Mouse (Mus musculus): Measurements from ENCODE around the gene 1700037C18Rik. TPM values are rescaled to one million over a fixed set of nuclear protein-coding genes. Genes with fewer than 3 reads are reported as not detected.
A peak's percentile ranks its signal among the peaks of the same experiment; 100 is the strongest.

1700037C18Rik gene
- polyA plus RNA-seq, 2 experiments = 1.4 to 2.4 TPM

DNA sequence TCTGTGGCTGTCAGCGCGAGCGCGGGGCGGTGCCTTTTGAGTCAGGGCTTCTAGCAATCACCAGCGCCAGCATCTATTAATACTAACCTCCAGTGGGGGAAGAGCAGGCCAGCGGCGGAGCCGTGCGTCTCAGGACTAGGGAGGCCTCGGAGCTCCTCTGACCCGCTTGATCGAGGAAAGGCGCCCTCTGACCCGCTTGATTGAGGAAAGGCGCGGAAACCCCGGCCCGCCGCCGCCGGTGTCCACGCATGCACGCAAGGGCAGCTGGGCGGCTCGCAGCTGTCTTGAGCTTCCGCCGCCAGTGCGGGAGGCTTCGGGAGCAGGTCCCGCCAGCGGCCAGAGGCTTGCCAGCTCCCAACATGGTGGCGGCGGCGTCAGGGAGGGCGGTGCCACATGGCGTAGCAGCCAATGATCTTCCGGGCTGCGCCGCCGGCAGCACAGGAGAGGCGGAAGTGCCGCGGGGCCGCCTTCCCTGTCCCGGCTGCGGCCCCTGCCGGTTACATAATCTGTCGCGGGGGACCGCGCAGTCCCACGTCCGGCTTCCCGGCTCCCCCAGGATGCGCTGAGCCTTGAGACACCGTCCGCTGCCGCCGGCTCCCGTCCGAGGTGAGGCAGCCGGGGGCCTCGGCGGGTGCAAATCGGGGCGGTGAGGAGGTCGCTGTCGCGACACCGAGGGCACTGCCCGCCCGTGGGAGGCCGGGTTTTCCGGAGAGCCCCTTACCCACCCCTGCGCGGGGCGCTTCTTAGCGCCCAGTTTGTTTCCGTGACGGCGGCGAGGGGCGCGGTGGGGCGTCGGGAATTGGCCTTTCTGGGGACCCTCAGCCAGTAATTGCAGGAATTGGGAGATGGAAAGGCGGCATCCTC, 24.1 kb downstream of the 1700037C18Rik start, which contains the start of the genes Zfp597 and Gm20695:
Zfp597 (minus strand) TSS at position 361 of the 864 bp plus-strand sequence.
Gm20695 (plus strand) TSS at position 448 of the 864 bp plus-strand sequence.
- no peaks in the 10 kb centered on the region for H3K9me3 ChIP-seq (ENCODE audit: control insufficient read depth, low read length)
- H3K4me3 ChIP-seq (ENCODE audit: insufficient read depth in 1 of 2, low read depth in 2 of 2, low read length in 2 of 2) = peak within 1 kb of the TSS; percentile 80 to 87
- no peaks in the 10 kb centered on the region for H3K27me3 ChIP-seq (ENCODE audit: control insufficient read depth, insufficient read depth, low read length)
- WGBS (ENCODE audit: insufficient replicate concordance) = under 1% methylated on average over 88 of the region's 88 CpGs
- peak within 1 kb of the TSS; percentile 67 for H3K27ac ChIP-seq
- ATAC-seq (ENCODE audit: insufficient read depth) = peak; percentile 98
- H3K4me2 ChIP-seq (ENCODE audit: low read depth) = peak within 1 kb of the TSS; percentile 83
- peak; percentile 53 for TF ChIP-seq CTCF (IDR thresholded peaks at IDR 0.05; ENCODE audit: low read depth)
- peak; percentile 38; the same call in 1 of the 2 replicates for TF ChIP-seq EP300 (IDR thresholded peaks at IDR 0.05; ENCODE audit: low read depth)
- DNase-seq (ENCODE audit: low read depth in 3 of 3, low spot score in 3 of 3) = peak; percentile 87 to 88 (median 87)
- no peaks in the 10 kb centered on the region for H3K36me3 ChIP-seq (replicated peaks; ENCODE audit: control insufficient read depth, insufficient read depth, low read depth)
- H3K4me1 ChIP-seq (replicated peaks; ENCODE audit: control insufficient read depth in 2 of 2, insufficient read depth in 2 of 2, low read length in 1 of 2) = peaks cover 8 to 20% of the 10 kb centered on the region in 2 experiments
- peak within 1 kb of the TSS; percentile 90 for H3K9ac ChIP-seq (replicated peaks)

DNA sequence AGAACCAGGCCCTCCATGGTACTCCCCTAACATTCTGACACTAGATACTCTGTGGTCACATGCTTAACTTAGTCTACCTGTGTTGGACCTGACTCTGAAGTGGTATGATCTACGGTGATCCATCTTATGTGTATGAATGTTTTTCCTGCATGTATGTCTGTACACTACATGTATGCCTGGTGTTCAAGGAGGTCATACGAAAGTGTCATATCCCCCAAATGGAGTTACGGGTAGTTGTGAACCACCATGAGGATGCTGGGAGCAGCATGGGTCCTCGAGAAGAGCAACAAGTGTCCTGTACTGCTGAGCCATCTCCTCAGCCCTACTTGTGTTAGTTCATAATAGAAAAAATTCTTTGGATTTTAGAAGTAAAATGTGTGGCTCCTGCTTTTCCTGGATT, 32.1 kb downstream of the 1700037C18Rik start:
- ATAC-seq (ENCODE audit: insufficient read depth) (no peak), DNase-seq (ENCODE audit: low read depth in 3 of 3, low spot score in 3 of 3) (no peak)
- Histone ChIP-seq H3K9ac (replicated peaks) (no peak overlapping the region), H3K4me1 (replicated peaks; ENCODE audit: control insufficient read depth in 2 of 2, insufficient read depth in 2 of 2, low read length in 1 of 2) (peaks cover 10 to 11% of the 10 kb centered on the region in 2 experiments), H3K36me3 (replicated peaks; ENCODE audit: control insufficient read depth, insufficient read depth, low read depth) (no peaks in the 10 kb centered on the region; the same call in 1 of the 2 replicates), H3K27ac (no peak overlapping the region), H3K9me3 (ENCODE audit: control insufficient read depth, low read length) (no peaks in the 10 kb centered on the region), H3K27me3 (ENCODE audit: control insufficient read depth, insufficient read depth, low read length) (no peaks in the 10 kb centered on the region), H3K4me2 (ENCODE audit: low read depth) (no peak overlapping the region), H3K4me3 (ENCODE audit: insufficient read depth in 1 of 2, low read depth in 2 of 2, low read length in 2 of 2) (no peak overlapping the region)
- no peak for TF ChIP-seq CTCF (IDR thresholded peaks at IDR 0.05; ENCODE audit: low read depth)
- no peak for TF ChIP-seq EP300 (IDR thresholded peaks at IDR 0.05; ENCODE audit: low read depth)
- 79% methylated on average over 4 of the region's 4 CpGs for WGBS (ENCODE audit: insufficient replicate concordance)

DNA sequence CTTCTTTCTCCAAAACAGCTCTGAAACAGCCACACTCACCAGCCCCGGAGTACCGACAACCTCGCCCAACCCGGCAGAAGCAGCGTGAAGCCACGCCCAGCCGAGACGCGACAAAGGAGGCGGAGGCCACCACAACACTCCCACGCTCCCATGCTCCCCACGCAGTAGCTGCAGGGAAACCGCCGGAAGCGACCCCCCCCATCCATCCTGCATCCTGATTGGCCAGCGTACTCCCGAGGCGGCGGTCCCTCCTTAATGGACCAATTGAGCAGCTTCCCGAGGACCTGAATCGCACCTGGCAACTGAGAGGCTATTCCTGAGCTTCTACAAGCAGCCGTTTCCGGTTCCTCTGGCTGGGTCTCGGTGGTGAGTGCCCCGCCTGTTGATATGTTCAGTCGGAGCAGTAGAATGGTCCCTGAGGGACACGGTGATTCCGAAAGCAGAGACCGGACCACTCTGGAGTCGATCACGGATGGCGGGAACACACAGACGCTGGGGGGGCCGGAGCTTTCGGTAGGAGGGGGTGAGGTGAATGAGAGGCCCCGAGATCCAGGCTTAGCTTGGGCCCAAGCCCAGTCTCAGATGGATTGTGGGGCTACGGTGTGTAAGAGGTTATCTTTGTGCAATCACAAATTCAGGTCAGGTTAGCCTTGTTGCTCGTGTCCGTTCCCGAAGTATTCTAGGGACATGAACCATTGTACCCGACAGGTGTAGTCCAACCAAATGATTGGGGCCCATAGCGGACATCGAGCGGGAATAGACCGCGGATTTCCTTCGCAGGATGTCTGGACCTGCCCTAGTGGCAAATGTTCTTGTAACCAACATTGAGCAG, 36.1 kb downstream of the 1700037C18Rik start, which contains the start of gene Naa60:
Naa60 (plus strand) TSS at position 160 of the 832 bp plus-strand sequence.
- no peaks in the 10 kb centered on the region for H3K27me3 ChIP-seq (ENCODE audit: control insufficient read depth, insufficient read depth, low read length)
- H3K9me3 ChIP-seq (ENCODE audit: control insufficient read depth, low read length) = no peaks in the 10 kb centered on the region
- peak within 1 kb of the TSS; percentile 67 for H3K9ac ChIP-seq (replicated peaks)
- no peak for TF ChIP-seq CTCF (IDR thresholded peaks at IDR 0.05; ENCODE audit: low read depth)
- ATAC-seq (ENCODE audit: insufficient read depth) (peak; percentile 91), DNase-seq (ENCODE audit: low read depth in 3 of 3, low spot score in 3 of 3) (peak; percentile 63 to 66 (median 65))
- no peaks in the 10 kb centered on the region for H3K36me3 ChIP-seq (replicated peaks; ENCODE audit: control insufficient read depth, insufficient read depth, low read depth)
- H3K27ac ChIP-seq = no peak within 1 kb of the TSS
- WGBS (ENCODE audit: insufficient replicate concordance) = 5% methylated on average over 47 of the region's 47 CpGs
- peak within 1 kb of the TSS; percentile 60 to 78 for H3K4me3 ChIP-seq (ENCODE audit: insufficient read depth in 1 of 2, low read depth in 2 of 2, low read length in 2 of 2)
- peak within 1 kb of the TSS; percentile 97 for H3K4me2 ChIP-seq (ENCODE audit: low read depth)
- peaks cover 10 to 14% of the 10 kb centered on the region in 2 experiments for H3K4me1 ChIP-seq (replicated peaks; ENCODE audit: control insufficient read depth in 2 of 2, insufficient read depth in 2 of 2, low read length in 1 of 2)

DNA sequence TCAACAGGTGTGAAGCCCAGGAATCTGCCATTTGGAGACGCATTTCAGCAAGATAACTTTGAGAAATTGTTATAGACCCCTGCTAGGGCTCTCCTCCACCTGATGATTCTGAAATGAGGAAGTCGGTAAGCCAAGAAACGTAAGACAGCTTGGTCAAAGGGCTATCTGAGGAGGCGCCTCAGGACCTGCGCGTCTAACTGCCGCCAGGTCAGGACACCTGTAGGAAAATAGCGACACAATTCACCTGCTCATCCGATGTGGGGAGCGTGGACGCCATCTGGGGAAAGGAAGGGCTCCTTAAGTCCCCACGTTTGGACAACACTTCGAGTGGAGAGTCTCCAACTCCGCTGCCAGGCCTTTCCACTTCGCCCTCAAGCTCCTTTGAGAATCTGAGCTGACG, 36.7 kb downstream of the 1700037C18Rik start:
- Histone ChIP-seq H3K4me1 (replicated peaks; ENCODE audit: control insufficient read depth in 2 of 2, insufficient read depth in 2 of 2, low read length in 1 of 2) (peaks cover 10 to 14% of the 10 kb centered on the region in 2 experiments), H3K9ac (replicated peaks) (peak overlapping the region; percentile 67), H3K9me3 (ENCODE audit: control insufficient read depth, low read length) (no peaks in the 10 kb centered on the region), H3K27me3 (ENCODE audit: control insufficient read depth, insufficient read depth, low read length) (no peaks in the 10 kb centered on the region), H3K4me2 (ENCODE audit: low read depth) (peak overlapping the region; percentile 97), H3K4me3 (ENCODE audit: insufficient read depth in 1 of 2, low read depth in 2 of 2, low read length in 2 of 2) (peak overlapping the region; percentile 60 to 78), H3K36me3 (replicated peaks; ENCODE audit: control insufficient read depth, insufficient read depth, low read depth) (no peaks in the 10 kb centered on the region), H3K27ac (no peak overlapping the region)
- no peak for TF ChIP-seq EP300 (IDR thresholded peaks at IDR 0.05; ENCODE audit: low read depth)
- TF ChIP-seq CTCF (IDR thresholded peaks at IDR 0.05; ENCODE audit: low read depth) = no peak
- DNase-seq (ENCODE audit: low read depth in 3 of 3, low spot score in 3 of 3) (no peak), ATAC-seq (ENCODE audit: insufficient read depth) (peak; percentile 27; the same call in 1 of the 2 replicates)
- 1% methylated on average over 16 of the region's 16 CpGs for WGBS (ENCODE audit: insufficient replicate concordance)

Data from liver, embryonic 14.5 days (tissue).